Mouse (Mus musculus): ENCODE measurements around the gene Gm2696.

Gm2696 gene

GRCm38 (mm10) chr10:77846961-77847360 lies 32.5 kb downstream of the Gm2696 start:
- no peak for DNase-seq (ENCODE audit: low spot score in 2 of 2)

DNA sequence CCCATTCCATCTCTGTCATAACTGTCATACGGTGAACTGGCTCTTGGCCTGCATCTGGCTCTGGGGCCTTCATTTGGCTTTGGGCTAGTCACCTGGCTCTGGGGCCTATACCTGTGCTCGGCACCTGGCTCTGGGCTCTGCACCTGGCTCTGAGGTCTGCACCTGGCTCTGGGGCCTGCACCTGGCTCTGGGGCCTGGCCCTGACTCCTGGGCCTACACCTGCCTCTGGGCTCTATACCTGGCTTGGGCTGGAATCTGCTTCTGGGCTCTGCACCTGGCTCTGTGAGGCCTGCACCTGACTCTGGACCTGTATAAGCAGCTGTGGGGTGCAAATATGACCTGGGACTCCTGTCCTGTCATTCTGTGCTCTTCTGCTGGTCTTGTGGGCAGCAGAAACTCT lies 33.1 kb downstream of the Gm2696 start:
- DNase-seq (ENCODE audit: low spot score in 2 of 2) = no peak

DNA sequence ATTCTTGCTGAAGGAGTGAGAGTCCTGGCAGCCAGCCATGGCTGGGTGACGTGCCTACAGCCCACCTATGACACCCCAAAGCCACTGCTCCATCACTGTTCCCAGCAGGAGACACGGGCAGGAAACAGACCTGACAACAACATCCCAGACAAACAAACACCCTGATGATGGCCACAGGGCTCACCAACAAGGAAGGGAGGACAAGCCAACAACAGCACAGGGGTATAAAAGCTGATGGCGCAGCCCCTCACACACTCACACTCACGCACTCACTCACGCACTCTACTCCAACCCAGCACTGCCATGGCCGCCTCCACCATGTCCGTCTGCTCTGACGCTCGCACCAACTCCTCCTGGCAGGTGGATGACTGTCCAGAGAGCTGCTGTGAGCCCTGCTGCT lies 38.1 kb downstream of the Gm2696 start, which contains the start of gene Gm10318:
Gm10318 (plus strand) TSS at position 301 of the 400 bp plus-strand sequence.
- DNase-seq (ENCODE audit: low spot score in 2 of 2) = no peak

- DNase-seq (ENCODE audit: low spot score in 2 of 2) = no peak
Measured at GRCm38 (mm10) chr10:77861675-77862074, 47.2 kb downstream of the Gm2696 start, which contains the start of gene Gm3285. Gene Gm3285 (plus strand): TSS chr10:77861975.

GRCm38 (mm10) chr10:77864067-77864761 lies 49.7 kb downstream of the Gm2696 start:
- DNase-seq (ENCODE audit: low spot score in 2 of 2) = peak; percentile 79 to 84

- no peak for DNase-seq (ENCODE audit: low spot score in 2 of 2)
Measured at GRCm38 (mm10) chr10:77864762-77865143, 50.3 kb downstream of the Gm2696 start.

GRCm38 (mm10) chr10:77867546-77867945 lies 53.1 kb downstream of the Gm2696 start:
- no peak for DNase-seq (ENCODE audit: low spot score in 2 of 2)

- no peak for DNase-seq (ENCODE audit: low spot score in 2 of 2)
Measured at GRCm38 (mm10) chr10:77869651-77870050, 55.2 kb downstream of the Gm2696 start.

GRCm38 (mm10) chr10:77878985-77879384 lies 64.5 kb downstream of the Gm2696 start:
- DNase-seq (ENCODE audit: low spot score in 2 of 2) = peak; percentile 24 to 31

DNA sequence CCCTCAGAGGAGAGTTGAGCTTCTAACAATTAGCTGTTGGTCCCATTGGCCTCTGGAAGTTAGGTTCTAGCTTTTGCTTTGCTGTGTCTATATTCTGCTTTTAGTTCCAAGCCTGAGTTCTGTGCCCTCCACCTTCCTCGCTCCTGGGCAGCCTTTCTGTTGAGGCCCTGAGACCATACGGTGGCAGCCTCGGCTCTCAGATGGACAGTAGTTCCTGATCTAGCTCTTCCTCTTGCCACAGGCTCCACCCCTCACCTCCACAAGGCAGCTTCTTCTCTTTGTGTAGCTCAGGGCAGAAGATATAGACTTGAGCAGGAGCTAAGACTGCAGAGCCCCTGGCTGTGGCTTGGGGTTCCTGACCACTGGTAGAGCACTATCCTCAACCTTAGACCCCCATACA lies 65.8 kb downstream of the Gm2696 start:
- DNase-seq (ENCODE audit: low spot score in 2 of 2) = no peak

DNA sequence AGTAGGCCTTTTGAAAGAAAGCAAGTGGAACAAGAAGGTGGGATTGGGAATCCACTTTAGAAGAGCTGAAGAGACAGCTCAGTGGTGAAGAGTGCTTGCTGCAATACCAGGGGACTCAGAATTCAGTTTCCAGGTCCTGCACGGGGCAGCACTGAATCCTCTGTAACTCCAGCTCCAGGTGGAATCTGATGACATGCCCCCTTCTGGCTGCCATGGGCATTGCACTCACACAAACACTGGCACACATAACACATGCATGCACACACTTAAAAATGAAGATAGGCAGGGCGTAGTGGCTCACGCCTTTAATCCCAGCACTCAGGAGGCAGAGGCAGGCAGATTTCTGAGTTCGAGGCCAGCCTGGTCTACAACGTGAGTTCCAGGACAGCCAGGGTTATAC lies 68.1 kb downstream of the Gm2696 start:
- no peak for DNase-seq (ENCODE audit: low spot score in 2 of 2)

Data from urinary bladder, adult 18-20 months (tissue).